Mouse (Mus musculus) heart, adult 2 months (tissue): Measurements from ENCODE around the gene Mapkapk5. TPM values are rescaled to one million over a fixed set of nuclear protein-coding genes. Genes with fewer than 3 reads are reported as not detected.

ENCODE experiments used
- DNase-seq, 2 experiments: peaks; one replicate each; pipeline ENCODE4 v3.0.0; 2021
- H3K27ac ChIP-seq: fragments of 200-600 bp; 2 replicates; pipeline ENCODE4 v1.8.1; 2022
- H3K27me3 ChIP-seq: fragments of 200-500 bp; 2 replicates; pipeline ENCODE4 v1.6.1; 2012; ENCODE audit warnings: mild to moderate bottlenecking, low read length, inconsistent platforms, mixed read lengths; ENCODE audit not compliant: control insufficient read depth, insufficient read depth
- H3K36me3 ChIP-seq: fragments of 200-500 bp; 2 replicates; pipeline ENCODE4 v1.6.1; 2012; ENCODE audit warnings: low read length, inconsistent platforms; ENCODE audit not compliant: control insufficient read depth, insufficient read depth
- H3K4me1 ChIP-seq: fragments of 200-500 bp; 2 replicates; pipeline ENCODE4 v1.6.1; 2011; ENCODE audit warnings: low read length; ENCODE audit not compliant: control insufficient read depth, insufficient read depth
- H3K4me3 ChIP-seq: fragments of 200-600 bp; 2 replicates; pipeline ENCODE4 v1.8.1; 2022
- H3K79me2 ChIP-seq: fragments of 200-500 bp; replicated peaks from 2 replicates; pipeline ENCODE4 v1.6.1; 2012; ENCODE audit warnings: mild to moderate bottlenecking, inconsistent platforms, low read length, moderate library complexity, mixed read lengths; ENCODE audit not compliant: control insufficient read depth, insufficient read depth
- H3K9ac ChIP-seq: fragments of 200-500 bp; 2 replicates; pipeline ENCODE4 v1.6.1; 2012; ENCODE audit warnings: low read depth, mild to moderate bottlenecking, control low read depth, inconsistent platforms, low read length, mixed read lengths
- CTCF ChIP-seq: fragments of 200-600 bp; IDR thresholded peaks from 2 replicates; pipeline ENCODE4 v1.8.1; 2022; ENCODE audit warnings: antibody characterized with exemption, mild to moderate bottlenecking, moderate library complexity
- EP300 ChIP-seq: fragments of 200-500 bp; IDR thresholded peaks from 2 replicates; pipeline ENCODE4 v1.6.1; 2011; ENCODE audit warnings: low read depth, low read length, control low read depth; ENCODE audit not compliant: insufficient read depth
- POLR2A ChIP-seq: fragments of 200-500 bp; IDR thresholded peaks from 2 replicates; pipeline ENCODE4 v1.6.1; 2011; ENCODE audit warnings: mild to moderate bottlenecking, low read depth, low read length, control low read depth; ENCODE audit not compliant: insufficient read depth
- WGBS: fragments of 180-500 bp; shearing (Covaris S2); methylation state at CpG from one replicate; pipeline ENCODE4 v1.1.7; 2018; 5-methylcytosine and 5-hydroxymethylcytosine counted together
- intact Hi-C: fragments of 180-260 bp; cut with DNase I; formaldehyde crosslinking; loops from one replicate; pipeline ENCODE4 v1.15.1; 2025
- polyA plus RNA-seq: library from polyadenylated mRNA; depleted of rRNA; stranded (reverse); fragments of >200 nt; gene quantifications from 2 replicates; pipeline ENCODE4 v1.2.3, GENCODE M21; 2012
- total RNA-seq, 2 experiments: library from RNA; stranded (reverse); gene quantifications; 2 replicates each; pipeline ENCODE4 v1.2.3; 2021

Mapkapk5 gene
- total and polyA plus RNA-seq, 3 experiments, result 33.0 to 84.2 (median 79.8) TPM

DNA sequence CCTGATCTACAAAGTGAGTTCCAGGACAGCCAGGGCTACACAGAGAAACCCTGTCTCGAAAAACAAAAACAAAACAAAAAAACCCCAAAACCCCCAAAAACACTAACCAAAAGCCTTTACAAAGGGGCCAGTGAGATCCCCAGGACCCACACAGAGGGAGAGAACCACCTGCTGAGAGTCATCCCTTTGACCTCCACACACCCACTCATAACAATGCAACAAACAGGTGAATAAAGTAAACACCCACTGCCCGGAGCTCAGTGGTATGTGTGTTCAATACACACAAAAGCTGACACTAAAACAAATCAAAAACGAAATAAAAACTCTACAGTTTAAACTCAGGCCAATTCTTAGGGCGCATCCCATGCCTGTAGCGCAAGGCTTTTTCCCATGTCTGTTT, 5.6 kb downstream of the Mapkapk5 start:
- H3K27ac ChIP-seq, result no peak overlapping the region
- no peak for DNase-seq
- peaks cover 3% of the 10 kb centered on the region; the same call in 1 of the 2 replicates for H3K36me3 ChIP-seq
- intact Hi-C loops, result no loop called here
- no peaks in the 10 kb centered on the region; the same call in none of the 2 replicates for H3K79me2 ChIP-seq
- no peak overlapping the region for H3K4me3 ChIP-seq
- 94% methylated on average over 5 of the region's 5 CpGs for WGBS
- TF ChIP-seq EP300 (no peak), POLR2A (no peak), CTCF (no peak)
- no peak overlapping the region for H3K9ac ChIP-seq
- peaks cover 4% of the 10 kb centered on the region for H3K4me1 ChIP-seq
- H3K27me3 ChIP-seq, result no peaks in the 10 kb centered on the region

DNA sequence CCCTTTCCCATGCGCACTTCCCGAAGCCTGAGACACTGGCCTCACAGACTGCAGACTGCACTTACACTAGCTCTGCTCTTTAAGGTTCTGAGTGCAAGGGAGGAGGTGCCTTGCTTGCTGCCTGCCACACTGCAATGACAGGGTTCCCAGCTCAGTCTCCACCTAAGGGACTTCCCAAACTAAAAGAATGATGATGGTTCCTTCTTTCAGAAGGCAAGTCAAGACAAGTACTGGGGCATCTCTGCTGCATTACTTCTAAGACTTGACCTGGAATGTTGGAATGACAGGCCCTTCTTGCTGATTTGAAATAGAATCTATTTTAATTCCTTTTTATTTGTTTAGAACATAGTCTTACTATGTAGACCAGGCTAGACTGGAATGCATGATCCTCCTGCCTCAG, 8.1 kb downstream of the Mapkapk5 start:
- Histone ChIP-seq H3K79me2 (no peaks in the 10 kb centered on the region; the same call in 1 of the 2 replicates), H3K27ac (no peak overlapping the region), H3K36me3 (no peaks in the 10 kb centered on the region), H3K9ac (no peak overlapping the region), H3K4me3 (no peak overlapping the region), H3K4me1 (no peaks in the 10 kb centered on the region), H3K27me3 (no peaks in the 10 kb centered on the region)
- no peak for TF ChIP-seq CTCF
- TF ChIP-seq EP300, result no peak
- no peak for TF ChIP-seq POLR2A
- 47% methylated on average over 2 of the region's 2 CpGs for WGBS
- intact Hi-C loops, result no loop called here
- DNase-seq, result no peak

DNA sequence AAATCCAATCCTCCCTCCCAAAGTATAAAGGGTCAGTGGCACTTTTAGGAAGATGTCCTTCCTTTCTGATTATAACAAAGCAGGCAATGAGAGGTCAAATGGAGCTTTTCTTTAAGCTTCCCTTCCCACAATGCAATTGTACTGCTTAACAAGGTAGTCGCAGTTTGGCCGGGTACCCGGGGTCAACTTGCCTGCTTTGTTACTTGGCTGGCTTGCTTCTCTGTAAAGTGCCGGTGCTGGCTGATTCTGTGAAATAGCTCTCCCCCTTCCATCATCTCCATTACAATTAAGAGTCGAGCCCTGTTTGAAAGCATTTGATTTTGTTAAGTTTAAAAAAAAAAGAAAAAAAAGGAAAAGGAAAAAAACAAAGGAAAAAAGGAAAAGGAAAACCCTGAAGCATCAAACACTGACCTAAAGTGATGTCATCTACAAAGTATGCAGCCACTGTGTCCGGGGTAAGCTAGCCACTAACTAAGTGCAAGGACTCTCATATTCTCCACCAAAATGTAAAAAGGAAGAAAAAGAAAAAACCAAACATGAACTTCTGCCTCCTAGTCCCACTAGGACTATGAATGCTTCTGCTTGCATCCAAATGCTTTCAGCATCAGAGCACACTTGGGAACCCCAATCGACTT, 8.7 kb downstream of the Mapkapk5 start:
- Histone ChIP-seq H3K27me3 (no peaks in the 10 kb centered on the region), H3K36me3 (no peaks in the 10 kb centered on the region), H3K27ac (no peak overlapping the region), H3K9ac (no peak overlapping the region), H3K4me3 (no peak overlapping the region), H3K79me2 (no peaks in the 10 kb centered on the region; the same call in 1 of the 2 replicates), H3K4me1 (no peaks in the 10 kb centered on the region)
- no peak for TF ChIP-seq CTCF
- TF ChIP-seq EP300, result no peak
- no peak for TF ChIP-seq POLR2A
- intact Hi-C loops, result no loop called here
- no peak for DNase-seq
- WGBS, result 39% methylated on average over 7 of the region's 7 CpGs

DNA sequence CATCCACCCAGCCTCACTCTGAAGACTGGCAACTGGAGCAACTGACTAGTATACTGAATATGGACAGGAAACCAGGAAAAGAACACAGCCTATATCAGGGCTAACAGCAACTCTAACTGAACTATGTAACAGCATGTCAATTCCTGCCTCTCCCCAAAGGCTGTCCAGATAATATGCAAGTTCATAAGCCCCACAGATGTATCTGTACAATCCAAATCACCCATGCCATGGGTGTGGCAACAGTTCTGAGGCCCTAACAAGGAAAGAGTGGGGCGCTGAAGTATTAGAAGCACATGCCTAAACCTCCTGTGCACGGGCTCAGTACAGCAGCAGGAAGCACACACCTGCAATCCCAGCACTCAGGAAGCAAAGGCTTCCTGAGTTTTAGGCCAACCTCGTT, 10.6 kb downstream of the Mapkapk5 start:
- Histone ChIP-seq H3K4me3 (no peak overlapping the region), H3K27me3 (no peaks in the 10 kb centered on the region), H3K4me1 (no peaks in the 10 kb centered on the region), H3K36me3 (no peaks in the 10 kb centered on the region), H3K79me2 (no peaks in the 10 kb centered on the region), H3K27ac (no peak overlapping the region), H3K9ac (no peak overlapping the region)
- TF ChIP-seq POLR2A (no peak), CTCF (no peak), EP300 (no peak)
- DNase-seq, result no peak
- WGBS, result 67% methylated on average over 3 of the region's 3 CpGs
- intact Hi-C loops, result no loop called here

DNA sequence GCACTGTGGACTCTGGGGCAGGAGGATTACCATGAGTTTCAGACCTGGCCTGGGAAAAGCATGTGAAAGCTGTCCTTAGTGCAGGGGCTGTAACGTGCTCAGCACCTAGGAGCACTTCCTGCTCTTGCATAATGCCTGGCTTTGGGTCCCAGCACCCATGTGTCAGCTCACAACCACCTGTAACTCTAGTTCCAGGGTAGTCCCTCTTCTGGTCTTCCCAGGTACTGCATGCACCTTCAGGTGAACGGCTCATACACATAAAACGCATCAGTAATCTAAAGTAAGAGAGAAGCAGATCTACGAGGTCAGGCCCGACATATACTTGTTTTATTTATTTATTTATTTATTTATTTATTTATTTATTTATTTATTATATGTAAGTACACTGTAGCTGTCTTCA, 11.2 kb downstream of the Mapkapk5 start:
- TF ChIP-seq CTCF (peak; percentile 56), POLR2A (no peak)
- no peak for DNase-seq
- WGBS, result 91% methylated on average over 5 of the region's 5 CpGs
- no peak overlapping the region for H3K27ac ChIP-seq
- no peak overlapping the region for H3K9ac ChIP-seq
- no peaks in the 10 kb centered on the region for H3K4me1 ChIP-seq
- H3K79me2 ChIP-seq, result no peaks in the 10 kb centered on the region
- no peak overlapping the region for H3K4me3 ChIP-seq
- intact Hi-C loops, result no loop called here
- no peaks in the 10 kb centered on the region for H3K27me3 ChIP-seq
- H3K36me3 ChIP-seq, result no peaks in the 10 kb centered on the region

DNA sequence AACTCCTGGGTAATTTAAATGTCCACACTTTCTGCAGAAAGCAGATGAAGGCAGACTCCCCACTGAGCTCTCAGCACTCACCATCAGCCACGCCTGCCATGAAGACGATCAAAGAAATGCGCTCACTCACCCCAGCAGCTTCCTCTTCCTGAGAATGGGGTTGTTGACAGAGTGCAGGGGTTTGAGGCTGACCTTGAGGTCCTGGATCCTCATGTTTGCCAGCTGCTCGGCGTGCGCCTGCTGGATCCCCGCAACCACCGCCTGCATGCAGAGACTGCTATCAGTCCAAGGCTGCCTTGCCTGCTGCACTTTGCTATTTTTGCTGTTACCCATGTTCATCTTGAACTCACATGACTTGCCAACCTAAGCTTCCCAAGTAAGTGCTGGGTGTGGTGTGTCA, 18.7 kb downstream of the Mapkapk5 start:
- DNase-seq, result peak in 1 of 2 experiments; percentile 33
- 53% methylated on average over 8 of the region's 8 CpGs for WGBS
- intact Hi-C loops, result no loop called here
- Histone ChIP-seq H3K27me3 (no peaks in the 10 kb centered on the region), H3K4me1 (no peaks in the 10 kb centered on the region; the same call in 1 of the 2 replicates), H3K4me3 (no peak overlapping the region), H3K36me3 (no peaks in the 10 kb centered on the region), H3K9ac (no peak overlapping the region), H3K79me2 (no peaks in the 10 kb centered on the region), H3K27ac (peak overlapping the region; percentile 38)
- TF ChIP-seq EP300, result no peak
- TF ChIP-seq CTCF, result no peak
- no peak for TF ChIP-seq POLR2A
